Mouse (Mus musculus) limb, embryonic 15.5 days (tissue): Measurements from ENCODE around the gene Ppp1r12a. TPM values are rescaled to one million over a fixed set of nuclear protein-coding genes. Genes with fewer than 3 reads are reported as not detected.

Source experiments
- ATAC-seq: fragments of 200-750 bp; cut with Nextera tagmentation; 2 replicates; pipeline ENCODE4 v1.8.0; 2017; ENCODE audit warnings: low read depth, moderate TSS enrichment; ENCODE audit not compliant: insufficient number of reproducible peaks, low FRiP score, low TSS enrichment
- H3K27ac ChIP-seq: fragments of 300-500 bp; sonication (generic); 2 replicates; pipeline ENCODE4 v1.5.1; 2015; ENCODE audit warnings: moderate library complexity, mild to moderate bottlenecking, inconsistent platforms
- H3K27me3 ChIP-seq: fragments of 300-500 bp; sonication (generic); 2 replicates; pipeline ENCODE4 v1.6.1; 2015; ENCODE audit warnings: inconsistent platforms
- H3K36me3 ChIP-seq: fragments of 300-500 bp; sonication (generic); 2 replicates; pipeline ENCODE4 v1.6.1; 2015; ENCODE audit warnings: inconsistent platforms
- H3K4me1 ChIP-seq: fragments of 300-500 bp; sonication (generic); 2 replicates; pipeline ENCODE4 v1.6.1; 2015; ENCODE audit warnings: inconsistent platforms
- H3K4me2 ChIP-seq: fragments of 300-500 bp; sonication (generic); 2 replicates; pipeline ENCODE4 v1.6.1; 2015; ENCODE audit warnings: mild to moderate bottlenecking, inconsistent platforms
- H3K4me3 ChIP-seq: fragments of 300-500 bp; sonication (generic); 2 replicates; pipeline ENCODE4 v1.5.1; 2015; ENCODE audit warnings: mild to moderate bottlenecking, inconsistent platforms
- H3K9ac ChIP-seq: fragments of 300-500 bp; sonication (generic); 2 replicates; pipeline ENCODE4 v1.6.1; 2015; ENCODE audit warnings: inconsistent platforms
- H3K9me3 ChIP-seq: fragments of 300-500 bp; sonication (generic); 2 replicates; pipeline ENCODE4 v1.6.1; 2016; ENCODE audit warnings: inconsistent platforms
- WGBS: fragments of 180-500 bp; shearing (Covaris S2); methylation state at CpG from one replicate; pipeline ENCODE4 v1.1.7; 2015; 5-methylcytosine and 5-hydroxymethylcytosine counted together
- polyA plus RNA-seq: library from polyadenylated mRNA; unstranded; fragments of >200 nt; fragmentation: Nextera tagmentation; extraction: Ambion mirVana; gene quantifications from 2 replicates; pipeline ENCODE4 v1.2.1, GENCODE M21; 2015

Ppp1r12a gene
- polyA plus RNA-seq, 1 experiment from 2014 or later = 72.2 TPM

- H3K27me3 ChIP-seq = peaks cover 14% of the 10 kb centered on the region
- no peak overlapping the region for H3K4me3 ChIP-seq
- H3K4me1 ChIP-seq = peaks cover 7% of the 10 kb centered on the region; the same call in 1 of the 2 replicates
- H3K9me3 ChIP-seq = no peaks in the 10 kb centered on the region
- 68% methylated on average over 5 of the region's 5 CpGs for WGBS
- H3K4me2 ChIP-seq = no peak overlapping the region
- H3K36me3 ChIP-seq = no peaks in the 10 kb centered on the region
- H3K27ac ChIP-seq = no peak overlapping the region
- H3K9ac ChIP-seq = no peak overlapping the region
- no peak for ATAC-seq
Observed at GRCm38 (mm10) chr10:108329771-108330170, 167.8 kb downstream of the Ppp1r12a start.

GRCm38 (mm10) chr10:108330964-108331363 lies 169.0 kb downstream of the Ppp1r12a start:
- H3K27me3 ChIP-seq = peaks cover 14% of the 10 kb centered on the region
- peaks cover 7% of the 10 kb centered on the region; the same call in 1 of the 2 replicates for H3K4me1 ChIP-seq
- WGBS = 7% methylated on average over 10 of the region's 10 CpGs
- no peak for ATAC-seq
- H3K9me3 ChIP-seq = no peaks in the 10 kb centered on the region
- H3K36me3 ChIP-seq = no peaks in the 10 kb centered on the region
- no peak overlapping the region for H3K9ac ChIP-seq
- peak overlapping the region; percentile 98 for H3K4me2 ChIP-seq
- H3K27ac ChIP-seq = no peak overlapping the region
- peak overlapping the region; percentile 65 for H3K4me3 ChIP-seq

- H3K4me3 ChIP-seq = peak within 1 kb of the TSS; percentile 65
- peak within 1 kb of the TSS; percentile 98 for H3K4me2 ChIP-seq
- peak within 1 kb of the TSS; percentile 57 for H3K9ac ChIP-seq
- no peaks in the 10 kb centered on the region for H3K36me3 ChIP-seq
- peaks cover 7% of the 10 kb centered on the region; the same call in 1 of the 2 replicates for H3K4me1 ChIP-seq
- H3K9me3 ChIP-seq = no peaks in the 10 kb centered on the region
- peaks cover 14% of the 10 kb centered on the region for H3K27me3 ChIP-seq
- no peak within 1 kb of the TSS for H3K27ac ChIP-seq
- peak; percentile 86 for ATAC-seq
- WGBS = 2% methylated on average over 68 of the region's 85 CpGs
Observed at GRCm38 (mm10) chr10:108331784-108332561, 170.0 kb downstream of the Ppp1r12a start, which contains the start of gene Pawr. Gene Pawr, plus strand, starts transcription at chr10:108332121.

GRCm38 (mm10) chr10:108332571-108333541 lies 170.9 kb downstream of the Ppp1r12a start:
- H3K27me3 ChIP-seq = peaks cover 14% of the 10 kb centered on the region
- WGBS = under 1% methylated on average over 128 of the region's 129 CpGs
- peak overlapping the region; percentile 57 for H3K9ac ChIP-seq
- no peak overlapping the region for H3K27ac ChIP-seq
- no peak for ATAC-seq
- no peaks in the 10 kb centered on the region for H3K36me3 ChIP-seq
- H3K4me1 ChIP-seq = peaks cover 7% of the 10 kb centered on the region; the same call in 1 of the 2 replicates
- peak overlapping the region; percentile 65 for H3K4me3 ChIP-seq
- H3K4me2 ChIP-seq = peak overlapping the region; percentile 98
- H3K9me3 ChIP-seq = no peaks in the 10 kb centered on the region

- peaks cover 7% of the 10 kb centered on the region; the same call in 1 of the 2 replicates for H3K4me1 ChIP-seq
- H3K4me3 ChIP-seq = peak overlapping the region; percentile 65
- no peak overlapping the region for H3K27ac ChIP-seq
- WGBS = 6% methylated on average over 12 of the region's 12 CpGs
- ATAC-seq = no peak
- no peak overlapping the region for H3K9ac ChIP-seq
- peaks cover 14% of the 10 kb centered on the region for H3K27me3 ChIP-seq
- H3K36me3 ChIP-seq = no peaks in the 10 kb centered on the region
- H3K9me3 ChIP-seq = no peaks in the 10 kb centered on the region
- H3K4me2 ChIP-seq = peak overlapping the region; percentile 98
Observed at GRCm38 (mm10) chr10:108333642-108334041, 171.6 kb downstream of the Ppp1r12a start.

Other genes with a start within 250 kb of the Ppp1r12a start
- gene Pawr, start 169.9 kb downstream of the Ppp1r12a start, polyA plus RNA-seq = 3.2 and 3.3 TPM in 2 replicates